ENCODE assay signal across 9 mouse cellular contexts in genomic region chr7:130860721-130861142, GRCm38 (mm10). TPM values are rescaled to one million over a fixed set of nuclear protein-coding genes. Genes with fewer than 3 reads are reported as not detected.
DNase-seq lines count a peak whose midpoint lies in the region; ATAC-seq and TF ChIP-seq lines count a peak whose summit lies in the region.
"Had no signal": no experiment of that assay in that cellular context is flagged by ENCODE, and none has a peak within 500 bp of the region (broad histone marks: within the 10 kb centered on the region; RNA-seq: fewer than 3 reads in every experiment).

No protein-coding gene starts in this region.

- H3K4me1 ChIP-seq in kidney, embryonic 16.5 days (ENCODE audit: insufficient read depth, low read length) = peaks cover 22% of the 10 kb centered on the region; the same call in 1 of the 2 replicates
- H3K4me1 ChIP-seq in neural tube, embryonic 13.5 days (replicated peaks) = peaks cover 31% of the 10 kb centered on the region
- no peaks in the 10 kb centered on the region for H3K4me1 ChIP-seq in liver, embryonic 11.5 days (replicated peaks; ENCODE audit: control insufficient read depth, insufficient read depth, low read length)

- no peaks in the 10 kb centered on the region for H3K27me3 ChIP-seq in kidney, embryonic 16.5 days (ENCODE audit: insufficient read depth, low read length)
- no peaks in the 10 kb centered on the region for H3K27me3 ChIP-seq in neural tube, embryonic 13.5 days
- peaks cover 11% of the 10 kb centered on the region for H3K27me3 ChIP-seq in liver, embryonic 11.5 days (replicated peaks; ENCODE audit: control insufficient read depth, insufficient read depth, low read length)

- no peak overlapping the region for H3K9ac ChIP-seq in kidney, embryonic 16.5 days (replicated peaks; ENCODE audit: low read length)
- no peak overlapping the region for H3K9ac ChIP-seq in neural tube, embryonic 13.5 days
- H3K9ac ChIP-seq in liver, embryonic 11.5 days (ENCODE audit: low read depth, low read length) = no peak overlapping the region

- no peak overlapping the region for H3K4me3 ChIP-seq in kidney, embryonic 16.5 days (ENCODE audit: low read length)
- no peak overlapping the region for H3K4me3 ChIP-seq in neural tube, embryonic 13.5 days
- H3K4me3 ChIP-seq in liver, embryonic 11.5 days (ENCODE audit: low read depth, low read length) = no peak overlapping the region
- H3K4me3 ChIP-seq: heart, embryonic 10.5 days had no signal

- peak; percentile 30 for ATAC-seq in kidney, embryonic 16.5 days (ENCODE audit: low FRiP score, low TSS enrichment)
- peak; percentile 22; the same call in 1 of the 2 replicates for ATAC-seq in neural tube, embryonic 13.5 days (ENCODE audit: low read depth)
- no peak for ATAC-seq in liver, embryonic 11.5 days (replicated peaks; ENCODE audit: low FRiP score)
- no peak for ATAC-seq in CD4-positive, CD25-positive, alpha-beta regulatory T cell, adult 4 months

- intact Hi-C loops in left cerebral cortex, postnatal 4 days (cut with DNase I) = no loop called here

- TF ChIP-seq POLR2A in brain, embryonic 14.5 days (IDR thresholded peaks at IDR 0.05; ENCODE audit: borderline replicate concordance, extremely low read depth, insufficient read depth, insufficient read length, poor library complexity, severe bottlenecking) = no peak

- no peak for TF ChIP-seq CTCF in brain, embryonic 14.5 days (IDR thresholded peaks at IDR 0.05; ENCODE audit: borderline replicate concordance, extremely low read depth, insufficient read depth, insufficient read length)

- 41% methylated on average over 11 of the region's 11 CpGs for WGBS in kidney, embryonic 16.5 days
- WGBS in neural tube, embryonic 13.5 days = 11% methylated on average over 11 of the region's 11 CpGs
- 61% methylated on average over 11 of the region's 11 CpGs for WGBS in liver, embryonic 11.5 days

- peak overlapping the region; percentile 49 for H3K27ac ChIP-seq in kidney, embryonic 16.5 days (ENCODE audit: low read length)
- H3K27ac ChIP-seq in neural tube, embryonic 13.5 days (replicated peaks) = peak overlapping the region; percentile 63
- no peak overlapping the region for H3K27ac ChIP-seq in liver, embryonic 11.5 days (ENCODE audit: low read depth, low read length)
- H3K27ac ChIP-seq: heart, embryonic 10.5 days had no signal

- no peaks in the 10 kb centered on the region for H3K9me3 ChIP-seq in kidney, embryonic 16.5 days (ENCODE audit: low read length)
- H3K9me3 ChIP-seq in neural tube, embryonic 13.5 days = no peaks in the 10 kb centered on the region
- H3K9me3 ChIP-seq in liver, embryonic 11.5 days (ENCODE audit: control insufficient read depth, low read length) = no peaks in the 10 kb centered on the region
- H3K9me3 ChIP-seq: heart, embryonic 10.5 days had no signal

- H3K4me2 ChIP-seq in kidney, embryonic 16.5 days (replicated peaks; ENCODE audit: low read depth, low read length) = no peak overlapping the region
- peak overlapping the region; percentile 11; the same call in 1 of the 2 replicates for H3K4me2 ChIP-seq in neural tube, embryonic 13.5 days
- H3K4me2 ChIP-seq in liver, embryonic 11.5 days = no peak overlapping the region

- no peaks in the 10 kb centered on the region for H3K36me3 ChIP-seq in kidney, embryonic 16.5 days (ENCODE audit: insufficient read depth, low read length)
- H3K36me3 ChIP-seq in neural tube, embryonic 13.5 days = no peaks in the 10 kb centered on the region
- H3K36me3 ChIP-seq in liver, embryonic 11.5 days (ENCODE audit: control insufficient read depth, insufficient read depth, low read length) = no peaks in the 10 kb centered on the region
- H3K36me3 ChIP-seq: heart, embryonic 10.5 days had no signal

- peak; percentile 44 for DNase-seq in left cerebral cortex, postnatal 4 days
- no peak for DNase-seq in left cerebral cortex, adult 18-20 months (ENCODE audit: low spot score in 2 of 2)
- peak; percentile 72 for DNase-seq in brain, embryonic 14.5 days (ENCODE audit: low read depth)
- DNase-seq in liver, embryonic 11.5 days (ENCODE audit: low spot score) = no peak
- DNase-seq in layer of hippocampus, postnatal 14 days (ENCODE audit: low spot score in 2 of 2) = no peak

RNA-seq across cellular contexts. Expression of gene Plekha1, which starts 4.8 kb away (rescaled TPM):
- 100 to 1,000 TPM; 132 to 140 TPM for total RNA-seq in left cerebral cortex, postnatal 4 days (2021)
- 10 to 100 TPM; 85.4 to 92.8 TPM for total RNA-seq in left cerebral cortex, adult 18-20 months (2021)
- polyA plus RNA-seq in brain, embryonic 14.5 days (2012; rRNA removed) = 157 and 203 TPM in 2 replicates
- 91.6 and 101 TPM in 2 replicates for polyA plus RNA-seq in kidney, embryonic 16.5 days (2015; fragmentation: Nextera tagmentation; extraction: Ambion mirVana)
- 64.1 and 68.9 TPM in 2 replicates for polyA plus RNA-seq in neural tube, embryonic 13.5 days (2015; fragmentation: Nextera tagmentation; extraction: Ambion mirVana)
- polyA plus RNA-seq in liver, embryonic 11.5 days (2014; fragmentation: Nextera tagmentation; extraction: Ambion mirVana) = 18.4 and 20.1 TPM in 2 replicates
- total RNA-seq in layer of hippocampus, postnatal 14 days (2021) = 100 to 1,000 TPM; 103 to 121 TPM
- polyA plus RNA-seq in CD4-positive, CD25-positive, alpha-beta regulatory T cell, adult 4 months (2017; shearing (Covaris generic)) = 10 to 100 TPM; 30.9 to 41.6 TPM

Comparison
In these comparisons a context has a peak if more than half of its experiments do, and no peak if none do; other contexts are left out.
1. DNase-seq: peak in left cerebral cortex, postnatal 4 days (single experiment) and brain, embryonic 14.5 days (single experiment); none in left cerebral cortex, adult 18-20 months (0 of 2), liver, embryonic 11.5 days (single experiment) and layer of hippocampus, postnatal 14 days (0 of 2).
2. ATAC-seq: peak in kidney, embryonic 16.5 days (single experiment) and neural tube, embryonic 13.5 days (single experiment); none in liver, embryonic 11.5 days (single experiment) and CD4-positive, CD25-positive, alpha-beta regulatory T cell, adult 4 months (single experiment).